Mouse (Mus musculus) gastrocnemius, postnatal 4 days (tissue): ENCODE measurements around the gene Zfp609. TPM values are rescaled to one million over a fixed set of nuclear protein-coding genes. Genes with fewer than 3 reads are reported as not detected.
"Not testable (repeated sequence)": the region's sequence is repeated elsewhere in the genome, so short reads cannot be mapped to it uniquely, and the experiment has no call there.

Source experiments
- DNase-seq, 2 experiments: peaks; one replicate each; pipeline ENCODE4 v3.0.0; 2021 to 2022; ENCODE audit warnings: low spot score in 2 of 2, mixed read lengths in 2 of 2
- total RNA-seq, 2 experiments: library from RNA; stranded (reverse); gene quantifications; 2 replicates each; pipeline ENCODE4 v1.2.3; 2021

The Zfp609 gene
- total RNA-seq, 2 experiments from 2014 or later = 34.1 to 39.0 TPM

DNA sequence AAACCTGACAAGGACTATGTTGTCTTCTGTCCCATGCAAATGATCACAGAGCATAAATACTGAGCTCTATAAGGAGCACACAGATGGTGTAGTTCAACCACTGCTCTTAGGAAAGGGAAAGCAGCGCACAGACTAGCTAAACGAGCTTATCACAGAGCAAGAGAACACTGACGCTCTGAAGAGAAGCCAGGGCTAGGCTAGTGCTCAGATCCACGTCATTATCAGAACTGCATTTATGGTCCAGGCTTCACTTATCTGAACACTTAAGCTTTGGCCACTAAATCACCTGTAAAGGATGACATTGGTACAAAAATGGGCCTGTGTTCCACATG lies 102.1 kb downstream of the Zfp609 start:
- DNase-seq = no peak

DNA sequence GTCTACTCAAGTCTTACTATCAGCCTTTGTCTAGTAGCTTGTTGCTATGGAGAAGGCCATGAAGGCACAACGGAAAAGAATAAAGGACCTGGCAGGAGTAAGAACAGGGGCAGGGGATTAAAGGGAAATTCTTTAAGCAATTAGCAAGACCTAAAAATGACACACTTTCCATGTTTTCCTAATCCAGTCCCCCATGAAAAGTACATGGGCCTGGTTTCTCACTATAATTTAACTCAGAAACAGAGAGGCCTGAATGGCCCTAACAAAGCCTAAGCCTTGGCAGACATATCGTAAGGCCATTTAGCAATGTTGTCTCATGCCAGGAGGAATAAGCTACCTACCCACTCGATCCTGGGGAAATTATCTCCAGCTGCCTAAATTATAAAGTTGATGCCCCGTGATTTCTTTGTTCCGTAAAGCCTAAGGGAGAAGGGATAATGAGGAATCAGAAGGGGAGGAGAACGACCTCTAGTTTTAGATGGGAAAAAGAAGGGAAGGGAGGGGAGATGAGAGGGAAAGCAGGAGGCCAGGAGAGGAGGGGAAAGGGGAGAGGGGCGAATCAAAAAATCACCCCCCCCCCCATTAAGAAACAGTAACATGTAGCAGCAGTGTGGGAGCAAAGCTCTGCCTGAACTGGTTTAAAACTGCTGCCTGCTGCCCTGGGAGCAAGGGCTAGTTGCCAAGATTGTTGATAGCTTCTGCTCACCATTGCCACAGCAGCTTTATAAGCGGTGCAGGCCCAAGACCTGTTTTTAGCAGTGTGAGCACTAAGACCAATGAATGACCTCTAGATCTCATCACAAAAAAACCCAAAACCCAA lies 102.7 kb downstream of the Zfp609 start:
- DNase-seq = peak in 1 of 2 experiments; percentile 35

DNA sequence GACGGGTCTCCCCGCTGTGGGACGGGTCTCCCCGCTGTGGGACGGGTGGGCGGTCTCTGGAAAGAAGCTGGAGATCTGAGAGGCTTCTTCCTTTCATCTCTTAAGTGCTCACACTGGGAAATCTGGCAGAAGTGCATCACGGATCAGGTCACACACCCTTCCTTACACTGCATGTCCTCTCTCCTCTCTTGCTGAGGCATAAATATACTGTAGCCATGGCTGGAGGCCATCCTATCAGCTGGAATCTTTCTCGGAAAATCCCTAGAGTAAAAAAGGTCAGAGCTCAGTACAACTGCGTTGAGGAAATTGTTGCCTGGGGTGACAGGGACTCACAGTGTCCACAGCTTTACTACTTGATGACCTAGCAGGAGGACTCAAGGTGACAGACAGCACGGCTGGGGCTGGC lies 106.2 kb downstream of the Zfp609 start:
- DNase-seq = no peak

DNA sequence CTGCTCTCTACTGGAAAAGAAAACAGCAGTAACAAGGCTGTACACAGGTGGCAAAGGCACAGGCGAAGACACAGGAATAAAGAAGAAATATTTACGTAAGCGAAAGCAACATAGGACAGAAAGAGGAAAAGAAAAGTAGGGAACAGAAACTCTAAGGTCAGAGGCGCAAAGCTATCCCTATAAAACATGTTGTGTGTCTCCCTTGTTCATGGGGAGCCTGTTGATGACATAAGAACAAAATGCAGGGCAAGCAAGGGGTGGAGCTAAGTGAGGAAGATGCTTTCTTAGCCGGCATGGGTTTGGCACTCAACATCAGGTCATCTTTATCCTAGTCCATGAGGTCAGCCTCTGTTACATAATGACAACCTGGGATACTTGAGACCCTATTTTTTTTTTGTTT lies 109.2 kb downstream of the Zfp609 start:
- DNase-seq = no peak

DNA sequence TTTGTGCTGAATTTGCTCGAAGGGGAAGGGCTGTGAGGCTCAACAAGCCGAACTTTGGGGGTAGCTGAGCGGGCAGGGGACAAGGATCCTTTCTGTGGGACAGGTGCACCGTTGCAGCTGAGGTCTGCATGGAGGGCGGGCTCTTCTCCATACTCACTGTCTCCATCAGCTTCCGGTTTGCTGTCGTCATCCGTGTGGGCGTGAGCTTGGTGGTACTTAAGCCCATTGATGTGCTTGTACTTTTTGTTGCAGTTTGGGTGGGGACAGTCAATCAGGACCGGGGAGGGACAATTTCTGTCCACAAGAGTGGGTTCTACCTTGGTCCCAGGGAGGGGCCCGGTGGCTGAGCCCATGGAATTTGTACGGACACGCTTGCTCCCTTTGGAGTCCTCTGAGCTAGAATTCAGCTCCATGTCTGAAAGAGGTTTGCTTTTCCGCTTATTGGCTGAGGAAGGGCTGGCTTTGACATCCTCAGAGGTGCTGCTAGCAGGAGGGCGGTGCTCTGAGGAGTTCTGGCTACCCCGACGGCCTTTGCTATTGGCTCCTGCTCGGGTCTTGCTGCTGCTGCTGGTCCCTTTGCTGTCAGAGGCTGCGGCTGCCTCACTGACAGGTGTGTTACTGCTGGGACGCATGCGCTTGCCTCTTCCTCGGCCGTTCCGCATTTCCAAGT lies 123.3 kb downstream of the Zfp609 start:
- no peak for DNase-seq

DNA sequence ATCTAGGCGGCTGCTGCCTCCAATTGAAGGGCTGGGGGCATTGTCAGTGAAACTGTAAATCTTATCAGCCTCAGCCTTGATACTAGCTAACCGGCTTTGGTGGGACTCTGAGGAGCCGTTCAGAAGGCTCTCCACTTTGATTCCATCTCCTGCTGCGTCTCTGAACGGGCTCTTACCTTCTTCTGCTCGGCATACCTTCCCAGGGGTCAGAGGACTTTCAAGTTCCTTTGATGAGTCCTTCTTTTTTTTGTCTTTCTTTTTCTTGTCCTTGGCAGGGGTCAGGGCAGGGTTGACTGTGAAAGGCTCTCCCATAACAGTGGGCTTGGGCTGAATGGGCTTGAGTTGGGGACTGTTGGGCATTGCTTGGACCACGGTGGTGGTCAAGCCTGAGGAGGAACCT lies 124.1 kb downstream of the Zfp609 start:
- DNase-seq = no peak

DNA sequence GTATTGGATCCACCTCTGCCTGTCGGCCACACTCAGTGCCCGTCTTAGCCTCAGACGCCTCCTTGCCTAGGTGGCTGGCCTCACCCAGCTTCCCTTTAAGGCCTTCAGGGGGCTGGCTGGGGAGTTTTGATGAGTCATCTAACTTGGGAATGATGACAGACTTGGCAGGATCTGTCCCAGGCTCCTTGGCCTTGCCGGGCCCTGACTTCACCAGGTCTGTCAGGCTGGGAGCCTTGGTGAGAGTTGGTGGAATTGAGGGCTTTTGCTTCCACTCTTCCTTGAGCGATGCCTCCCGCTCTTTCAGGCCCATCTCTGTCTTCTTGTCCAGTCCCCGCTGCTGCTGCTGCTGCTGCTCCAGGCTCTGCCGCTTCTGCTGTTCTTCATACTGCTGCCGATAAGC lies 125.1 kb downstream of the Zfp609 start:
- DNase-seq = no peak

DNA sequence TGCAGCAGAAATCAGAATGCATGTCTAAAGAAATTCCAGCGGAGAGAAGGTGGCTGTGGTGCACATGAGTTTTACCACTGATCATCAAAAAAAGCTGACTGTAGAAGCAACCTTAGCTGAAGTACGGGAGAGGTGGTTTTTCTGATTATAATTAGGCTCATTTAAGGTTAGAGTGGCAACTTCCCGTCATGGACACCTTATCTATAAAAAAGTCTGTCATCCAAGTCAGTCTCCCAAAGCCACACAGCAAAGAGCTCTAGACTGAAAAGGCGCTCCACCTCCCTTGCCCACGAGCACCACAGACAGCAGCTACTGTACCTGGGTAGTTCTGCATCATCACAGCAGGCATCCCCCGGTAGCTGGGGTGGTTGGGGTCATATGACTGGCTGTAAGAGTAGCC lies 126.9 kb downstream of the Zfp609 start:
- no peak for DNase-seq

DNA sequence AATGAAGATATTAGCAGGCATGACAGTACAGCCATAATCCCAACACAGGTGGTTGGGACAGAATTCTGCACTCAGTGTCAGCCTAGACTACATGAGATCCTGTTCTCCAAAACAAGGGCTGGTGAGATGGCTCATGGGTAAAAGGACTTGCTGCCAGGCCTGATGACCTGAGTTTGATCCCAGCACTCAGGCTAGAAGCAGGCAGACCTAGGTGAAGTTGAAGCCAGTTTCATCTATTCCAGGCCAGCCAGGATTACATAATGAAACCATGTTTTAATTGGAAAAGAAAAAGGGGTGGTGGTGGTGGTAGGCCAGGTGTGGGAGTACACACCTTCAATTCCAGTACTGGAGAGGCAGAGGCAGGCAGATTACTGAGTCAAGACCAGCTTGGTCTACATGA lies 129.4 kb downstream of the Zfp609 start:
- no peak for DNase-seq

DNA sequence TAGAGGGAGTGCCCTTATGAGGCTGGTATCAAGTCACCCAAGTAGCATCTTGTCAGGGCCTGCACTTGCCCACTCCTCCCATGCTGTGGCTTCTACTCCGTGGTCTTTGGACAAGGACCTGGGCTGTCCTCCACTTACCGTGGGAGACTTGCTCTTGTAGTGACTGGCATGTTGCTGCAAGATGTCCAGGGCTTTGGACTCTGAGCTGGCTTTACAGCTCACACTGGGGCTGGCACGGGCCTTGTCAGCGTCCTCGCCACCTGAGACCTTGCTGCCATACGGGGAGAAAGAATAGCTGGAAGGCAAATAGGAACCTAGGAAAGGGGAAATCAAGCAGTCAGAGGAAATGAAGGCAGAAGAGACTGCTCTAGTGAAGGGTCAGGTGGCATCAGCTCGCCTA lies 130.0 kb downstream of the Zfp609 start:
- no peak for DNase-seq

DNA sequence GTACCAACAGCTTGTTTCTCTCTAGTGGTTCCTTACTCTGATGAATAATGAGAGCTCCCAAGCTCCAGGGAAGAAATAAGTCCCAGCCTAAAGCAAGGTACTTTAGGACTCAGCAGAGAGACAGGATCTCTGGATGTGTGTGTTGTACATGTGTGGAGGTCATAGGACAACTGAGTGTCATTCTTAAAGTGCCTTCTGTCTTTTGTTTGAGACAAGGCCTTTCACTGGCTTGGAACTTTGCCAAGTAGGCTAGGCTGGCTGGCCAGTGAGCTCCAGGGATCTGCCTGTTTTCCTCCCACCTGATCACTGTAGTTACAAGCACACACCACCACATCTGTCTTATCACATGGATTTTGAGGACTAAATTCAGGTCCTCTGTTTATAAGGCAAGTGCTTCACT lies 131.0 kb downstream of the Zfp609 start:
- no peak for DNase-seq

DNA sequence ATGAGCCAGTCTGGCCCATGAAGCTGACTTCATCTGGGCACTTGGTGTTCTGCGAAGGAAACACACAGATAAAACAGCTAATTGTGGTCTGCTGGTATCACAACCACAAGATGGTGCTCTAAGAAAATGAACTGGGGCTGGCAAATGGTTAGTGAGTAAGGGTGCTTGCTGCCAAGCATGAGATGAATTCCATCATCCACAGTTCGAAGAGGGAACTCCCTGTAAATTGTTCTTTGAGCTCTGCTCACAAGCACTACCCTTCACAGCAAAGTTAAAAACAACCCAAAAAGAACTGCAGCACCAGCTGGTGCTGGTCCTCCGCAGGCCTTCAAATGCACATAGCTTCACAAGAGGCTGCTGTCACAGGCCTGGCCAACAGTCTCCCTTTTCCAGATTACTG lies 131.7 kb downstream of the Zfp609 start:
- DNase-seq = no peak

DNA sequence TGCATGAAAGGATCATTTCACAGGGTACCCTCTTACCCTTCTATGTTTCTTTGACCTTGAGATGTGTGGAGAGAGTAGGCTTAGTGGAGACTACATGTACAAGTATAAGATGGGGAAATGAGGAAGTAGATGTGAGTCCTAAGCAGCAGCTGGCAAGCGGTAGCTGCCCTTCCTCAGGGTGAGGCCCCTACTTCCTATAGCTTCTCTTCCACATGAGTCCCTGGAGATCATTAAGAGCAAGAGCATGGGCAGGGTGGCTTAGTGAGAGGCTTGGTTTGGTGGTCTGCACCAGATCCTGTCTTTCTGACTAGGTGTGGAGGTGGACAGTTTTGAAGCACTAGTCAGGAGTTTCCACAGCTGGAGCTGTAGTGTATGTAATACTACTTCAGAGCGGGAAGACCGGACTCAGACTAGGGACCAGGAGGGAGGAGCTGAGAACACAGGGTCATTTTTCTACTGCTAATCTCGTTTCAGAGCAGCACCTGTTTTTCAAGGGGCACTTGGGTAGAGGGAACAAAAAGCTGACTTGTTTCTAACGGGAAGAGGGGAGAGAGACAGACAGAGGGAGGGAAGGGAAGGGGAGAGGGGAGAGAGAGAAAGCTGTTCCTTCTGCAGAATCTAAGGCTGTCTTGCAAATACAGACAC lies 134.3 kb downstream of the Zfp609 start:
- DNase-seq = no peak

DNA sequence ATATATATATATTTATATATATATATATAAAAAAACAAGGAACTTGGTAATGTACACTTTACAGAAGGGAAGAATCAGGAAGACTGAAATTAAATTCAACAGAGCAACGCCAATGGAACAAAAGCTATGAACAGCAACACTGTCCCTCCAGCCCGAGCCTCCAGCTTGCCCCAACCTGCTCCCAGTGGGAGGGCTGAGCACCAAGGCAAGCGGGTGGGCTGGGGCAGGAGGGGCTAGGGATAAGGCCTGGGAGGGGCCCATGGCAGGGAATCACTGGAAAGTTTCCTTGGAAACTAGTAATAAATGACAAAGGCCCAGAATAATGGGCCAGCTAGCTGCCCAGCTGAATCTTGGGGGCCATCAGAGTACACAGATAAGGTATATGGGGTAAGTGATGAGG lies 134.9 kb downstream of the Zfp609 start:
- no peak for DNase-seq

DNA sequence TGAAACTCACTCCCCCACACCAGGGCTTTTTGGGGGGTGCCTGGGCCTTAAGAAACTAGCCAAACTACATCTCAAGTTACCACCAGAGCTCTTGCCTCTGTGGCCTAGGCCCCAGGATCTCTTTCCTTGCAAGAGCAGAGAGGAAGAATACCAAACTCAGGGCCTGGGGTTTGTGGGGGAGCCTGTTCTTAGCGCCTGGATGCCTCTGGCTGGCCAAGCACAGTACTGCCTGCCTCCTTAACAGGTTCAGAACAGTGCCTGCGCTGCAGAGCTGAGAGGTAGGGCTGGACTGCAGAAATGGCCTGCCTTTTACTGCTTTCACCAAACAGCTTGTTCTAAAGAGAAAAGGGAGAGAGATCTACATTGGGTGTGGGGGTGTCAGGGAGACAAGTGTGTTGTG lies 137.5 kb downstream of the Zfp609 start:
- not testable (repeated sequence) for DNase-seq

DNA sequence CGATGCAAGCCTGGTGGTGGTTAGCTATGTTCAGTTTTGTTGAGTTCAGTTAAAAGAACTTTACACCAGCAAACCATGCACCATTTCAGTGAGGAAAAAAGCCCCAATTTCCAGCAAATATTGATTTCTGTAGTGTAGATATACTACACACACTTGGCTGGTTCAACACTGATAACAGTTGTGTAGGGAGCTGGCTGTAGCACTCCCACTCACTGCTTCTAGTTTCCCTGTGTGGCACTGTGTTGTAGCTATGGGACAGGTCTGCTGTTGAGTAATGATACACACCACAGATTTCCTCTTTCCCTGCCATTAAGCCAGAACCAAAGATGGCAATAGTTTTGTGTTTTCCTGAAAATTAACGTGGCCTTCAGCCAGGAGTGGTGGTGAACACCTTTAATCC lies 142.7 kb downstream of the Zfp609 start:
- no peak for DNase-seq

DNA sequence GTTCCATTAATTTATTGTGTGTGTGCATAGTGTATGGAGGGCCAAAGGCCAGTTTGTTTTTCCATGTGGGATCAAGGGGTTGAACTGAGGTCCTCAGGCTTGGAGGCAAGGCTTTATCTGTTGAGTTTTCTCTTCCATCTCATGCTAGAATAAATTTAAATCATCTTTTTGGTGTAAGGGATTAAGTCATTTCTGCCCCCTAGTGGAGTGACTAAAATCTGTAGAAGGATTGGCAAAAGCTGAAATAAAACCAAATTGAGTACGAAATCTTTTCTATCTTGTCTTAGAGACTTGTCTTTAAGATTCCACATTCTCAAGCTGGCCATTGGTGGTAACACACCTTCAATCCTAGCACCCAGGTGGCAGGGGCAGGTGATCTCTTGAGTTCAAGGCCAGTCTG lies 144.4 kb downstream of the Zfp609 start:
- no peak for DNase-seq

DNA sequence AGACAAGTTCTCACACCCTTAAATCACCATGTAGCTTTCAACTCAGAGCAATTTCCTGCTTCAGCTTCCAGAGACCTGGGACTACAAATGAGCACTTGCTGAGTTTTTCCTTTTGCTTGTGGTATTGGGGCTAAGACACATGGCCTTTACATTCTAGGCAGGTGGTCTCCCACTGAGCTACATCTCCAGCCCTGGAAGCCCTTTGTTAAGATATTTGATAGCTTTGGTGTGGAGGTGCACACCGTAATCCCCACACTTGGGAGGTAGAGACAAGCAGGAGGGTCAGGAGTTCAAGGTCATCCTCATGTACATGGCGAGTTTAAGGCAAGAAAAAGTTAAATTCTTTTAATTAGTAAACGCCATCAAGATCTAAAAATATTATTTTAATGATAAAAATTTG lies 145.2 kb downstream of the Zfp609 start:
- no peak for DNase-seq

DNA sequence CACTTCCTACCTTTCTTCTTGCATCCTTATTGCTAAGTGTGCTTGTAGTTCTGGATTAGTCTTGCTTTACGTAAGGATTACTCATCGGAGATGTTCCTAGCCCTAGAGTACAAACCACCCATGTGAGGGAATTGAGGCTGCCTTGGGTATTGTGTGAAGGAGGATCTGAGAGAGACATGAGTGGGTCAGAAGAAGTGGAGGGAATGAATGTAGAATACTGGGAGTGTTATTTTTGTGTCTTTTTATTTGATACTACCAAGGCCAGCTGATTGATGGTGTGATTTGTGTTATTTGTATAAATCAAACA lies 145.8 kb downstream of the Zfp609 start:
- no peak for DNase-seq

DNA sequence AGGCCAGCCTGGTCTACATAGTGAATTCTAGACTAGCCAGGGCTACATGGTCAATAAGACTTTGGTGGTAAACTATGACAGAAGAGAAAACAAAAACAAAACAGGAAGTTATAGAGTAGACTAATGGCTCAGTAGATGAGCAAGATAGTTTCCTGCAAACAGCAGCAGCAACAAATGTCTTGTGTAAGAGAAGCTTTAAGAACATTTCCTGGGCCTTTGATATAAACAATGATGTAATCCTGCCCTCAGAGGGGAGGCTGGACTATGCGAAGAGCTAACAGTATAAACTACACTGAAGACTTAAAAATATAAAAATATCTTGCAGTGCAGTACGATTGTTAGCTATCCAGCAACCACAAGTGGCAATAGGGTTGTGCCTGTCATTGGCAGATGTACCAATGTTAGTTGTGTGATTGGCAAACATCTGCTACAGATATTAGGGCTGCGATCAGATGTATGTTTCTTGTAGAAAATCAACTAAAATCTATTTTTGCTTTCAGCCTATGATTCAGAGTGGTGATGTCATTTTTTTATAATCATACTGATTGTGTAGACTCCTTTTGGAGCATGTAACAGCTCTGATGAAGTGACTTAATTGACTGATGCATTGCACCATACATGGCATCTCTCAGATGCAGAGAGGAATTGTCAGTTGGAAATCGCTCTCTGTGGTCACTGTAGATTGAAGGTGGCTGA lies 146.3 kb downstream of the Zfp609 start:
- DNase-seq = no peak

DNA sequence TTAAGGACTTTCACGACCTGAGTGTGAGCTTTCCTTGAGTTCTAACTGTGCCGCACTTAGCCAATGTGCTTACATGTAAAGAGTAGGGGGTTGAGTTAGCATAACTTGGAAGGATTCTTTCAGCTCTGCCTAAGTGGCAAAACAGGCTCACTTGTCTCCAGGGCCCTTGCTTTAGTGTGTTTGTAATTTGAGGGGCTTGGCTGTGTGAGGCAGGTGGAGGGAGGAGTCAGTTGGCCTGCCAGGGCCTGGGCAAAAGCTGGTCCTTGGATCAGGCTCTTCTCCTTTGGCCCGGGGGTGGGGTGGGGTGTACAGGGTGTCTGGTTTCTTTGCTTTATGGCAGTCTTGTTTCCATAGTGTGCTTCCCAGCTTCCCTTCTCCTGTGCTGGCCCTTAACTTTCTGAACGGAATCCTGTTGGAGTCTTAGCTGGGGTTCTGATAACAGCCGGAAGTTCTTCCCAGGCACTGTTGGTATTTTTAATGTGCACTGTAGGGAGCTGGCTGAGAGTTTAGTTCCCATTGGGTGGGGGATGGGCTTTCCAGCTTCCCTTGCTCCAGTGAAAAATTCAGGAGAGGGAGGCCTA lies 148.1 kb downstream of the Zfp609 start:
- DNase-seq = peak in 1 of 2 experiments; percentile 46

DNA sequence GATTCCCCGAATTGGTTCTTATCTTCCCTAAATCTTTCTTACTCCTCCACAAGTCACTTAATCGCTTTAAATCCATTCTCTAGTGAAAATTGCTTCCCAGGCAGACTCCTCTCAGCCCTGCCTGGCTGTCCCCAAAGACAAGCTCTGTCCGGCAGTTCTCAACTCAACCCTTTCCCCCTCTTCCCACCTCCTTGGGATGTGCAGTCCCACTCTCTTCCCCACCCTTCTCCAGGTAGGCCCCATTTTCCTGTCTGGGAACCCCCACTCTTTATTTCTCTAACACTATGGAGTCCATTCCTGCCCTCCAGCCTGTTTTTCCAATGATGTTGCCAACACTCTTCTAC lies 150.3 kb downstream of the Zfp609 start:
- DNase-seq = no peak
